Mouse (Mus musculus): ENCODE results near the gene Trib2.

The Trib2 gene

GRCm38 (mm10) chr12:15816740-15817178 lies at the start of gene Trib2:
Trib2 (minus strand) TSS chr12:15816922.
- no peak for DNase-seq (ENCODE audit: low read depth)

- DNase-seq (ENCODE audit: low read depth): no peak
These were observed 41.3 kb upstream of the Trib2 start for GRCm38 (mm10) chr12:15858005-15858404.

- DNase-seq (ENCODE audit: low read depth): no peak
These were observed 39.2 kb upstream of the Trib2 start for GRCm38 (mm10) chr12:15855891-15856290.

GRCm38 (mm10) chr12:15852781-15853180 lies 36.1 kb upstream of the Trib2 start:
- no peak for DNase-seq (ENCODE audit: low read depth)

GRCm38 (mm10) chr12:15852031-15852430 lies 35.3 kb upstream of the Trib2 start:
- no peak for DNase-seq (ENCODE audit: low read depth)

GRCm38 (mm10) chr12:15850441-15850895 lies 33.7 kb upstream of the Trib2 start:
- peak; percentile 80 for DNase-seq (ENCODE audit: low read depth)

- peak; percentile 98 for DNase-seq (ENCODE audit: low read depth)
These were observed 33.2 kb upstream of the Trib2 start for GRCm38 (mm10) chr12:15849861-15850294.

- no peak for DNase-seq (ENCODE audit: low read depth)
These were observed 31.7 kb upstream of the Trib2 start for GRCm38 (mm10) chr12:15848391-15848790.

GRCm38 (mm10) chr12:15844701-15845100 lies 28.0 kb upstream of the Trib2 start:
- no peak for DNase-seq (ENCODE audit: low read depth)

GRCm38 (mm10) chr12:15840864-15841557 lies 24.3 kb upstream of the Trib2 start:
- DNase-seq (ENCODE audit: low read depth): no peak

GRCm38 (mm10) chr12:15838201-15838600 lies 21.5 kb upstream of the Trib2 start:
- DNase-seq (ENCODE audit: low read depth): no peak

- DNase-seq (ENCODE audit: low read depth): no peak
These were observed 20.8 kb upstream of the Trib2 start for GRCm38 (mm10) chr12:15837566-15837965.

GRCm38 (mm10) chr12:15832674-15833052 lies 15.9 kb upstream of the Trib2 start:
- no peak for DNase-seq (ENCODE audit: low read depth)

GRCm38 (mm10) chr12:15831941-15832673 lies 15.4 kb upstream of the Trib2 start:
- no peak for DNase-seq (ENCODE audit: low read depth)

- no peak for DNase-seq (ENCODE audit: low read depth)
These were observed 14.0 kb upstream of the Trib2 start for GRCm38 (mm10) chr12:15830750-15831149.

GRCm38 (mm10) chr12:15828815-15829398 lies 12.2 kb upstream of the Trib2 start:
- DNase-seq (ENCODE audit: low read depth): no peak

- no peak for DNase-seq (ENCODE audit: low read depth)
These were observed 4.3 kb upstream of the Trib2 start for GRCm38 (mm10) chr12:15821019-15821418.

- DNase-seq (ENCODE audit: low read depth): no peak
These were observed 643 bp upstream of the Trib2 start for GRCm38 (mm10) chr12:15817365-15817764.

- DNase-seq (ENCODE audit: low read depth): no peak
These were observed 492 bp downstream of the Trib2 start for GRCm38 (mm10) chr12:15816254-15816605.

- no peak for DNase-seq (ENCODE audit: low read depth)
These were observed 1.0 kb downstream of the Trib2 start for GRCm38 (mm10) chr12:15815576-15816253.

GRCm38 (mm10) chr12:15815170-15815575 lies 1.5 kb downstream of the Trib2 start:
- no peak for DNase-seq (ENCODE audit: low read depth)
